Mouse (Mus musculus) lung, postnatal 25 days (tissue): ENCODE data around the gene Krtap13.
"Not testable (repeated sequence)": the region's sequence is repeated elsewhere in the genome, so short reads cannot be mapped to it uniquely, and the experiment has no call there.

Experiments
- DNase-seq: peaks from one replicate; pipeline ENCODE4 v3.0.0; 2022; ENCODE audit warnings: low spot score

The Krtap13 gene

DNA sequence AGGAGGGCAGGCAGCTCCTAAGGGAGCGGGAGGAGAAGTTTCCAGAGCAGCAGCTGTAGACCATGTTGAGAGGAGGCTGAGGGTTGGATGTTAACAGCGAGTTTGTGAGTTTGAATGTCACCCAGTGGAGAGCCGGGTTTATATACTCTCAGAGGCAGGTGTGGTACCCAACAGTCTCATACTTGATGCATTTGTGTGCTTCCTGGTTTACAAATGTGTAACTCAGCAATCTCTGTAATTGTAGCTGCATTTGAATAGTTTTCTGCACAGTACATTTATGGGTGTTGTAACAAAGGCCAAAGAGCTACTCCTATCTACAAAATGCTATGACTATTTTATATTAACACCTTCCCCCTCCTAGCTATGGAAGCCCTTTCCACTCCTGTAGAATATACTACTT is at the start of gene Krtap13:
Krtap13 (minus strand) TSS at position 101 of the 400 bp plus-strand sequence.
- not testable (repeated sequence) for DNase-seq

DNA sequence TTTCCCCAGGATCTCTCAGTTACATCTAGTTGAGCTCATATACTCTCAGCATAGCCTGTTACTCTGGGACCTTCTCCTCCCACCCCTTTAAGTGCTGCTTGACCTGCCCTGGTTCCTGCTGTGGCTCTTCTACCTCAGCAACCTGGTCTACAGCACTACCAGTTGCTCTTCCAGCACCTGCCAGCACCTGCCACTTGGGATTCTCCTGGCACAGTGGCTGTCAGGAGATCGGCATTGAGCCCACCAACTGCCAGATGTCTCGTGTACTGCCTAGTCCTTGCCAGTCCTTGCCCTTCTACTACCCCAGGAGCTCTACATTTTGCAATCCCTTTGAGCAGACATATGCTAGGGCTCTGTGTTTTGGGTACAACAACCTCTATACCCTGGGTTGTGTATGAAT is 35.4 kb upstream of the Krtap13 start:
- no peak for DNase-seq

- no peak for DNase-seq
Measured at GRCm38 (mm10) chr16:88777596-88777995, 26.2 kb upstream of the Krtap13 start, which contains the start of gene Gm5965. Gene Gm5965, plus strand, starts transcription at chr16:88777896.

GRCm38 (mm10) chr16:88774106-88774505 is 22.7 kb upstream of the Krtap13 start, which contains the start of gene 2310057N15Rik:
Gene 2310057N15Rik, minus strand, starts transcription at chr16:88774206.
- no peak for DNase-seq

- DNase-seq = not testable (repeated sequence)
Measured at GRCm38 (mm10) chr16:88758547-88758946, 7.1 kb upstream of the Krtap13 start, which contains the start of gene 2310034C09Rik. Gene 2310034C09Rik, plus strand, starts transcription at chr16:88758847.

DNA sequence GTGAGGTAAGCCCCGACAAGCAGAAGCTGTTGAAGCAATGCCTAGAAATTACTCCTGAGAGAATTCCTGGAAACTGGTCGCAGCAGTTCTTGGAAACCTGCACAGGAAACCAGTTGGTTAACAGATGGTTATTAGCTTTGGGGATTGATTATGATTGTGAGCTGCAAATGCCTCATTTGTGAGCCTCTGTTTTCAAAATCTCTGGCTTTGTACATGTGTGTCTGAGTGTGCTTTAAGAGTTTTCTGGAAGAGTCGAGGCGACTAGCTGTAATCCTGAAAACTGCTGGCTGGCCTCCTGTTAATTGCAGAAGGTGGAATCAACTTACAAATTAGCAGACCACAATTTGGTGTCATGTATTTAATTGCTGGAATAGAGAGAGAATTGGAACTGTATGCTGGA is 3.5 kb downstream of the Krtap13 start:
- DNase-seq = no peak

GRCm38 (mm10) chr16:88744750-88745340 is 6.6 kb downstream of the Krtap13 start:
- DNase-seq = peak; percentile 50

DNA sequence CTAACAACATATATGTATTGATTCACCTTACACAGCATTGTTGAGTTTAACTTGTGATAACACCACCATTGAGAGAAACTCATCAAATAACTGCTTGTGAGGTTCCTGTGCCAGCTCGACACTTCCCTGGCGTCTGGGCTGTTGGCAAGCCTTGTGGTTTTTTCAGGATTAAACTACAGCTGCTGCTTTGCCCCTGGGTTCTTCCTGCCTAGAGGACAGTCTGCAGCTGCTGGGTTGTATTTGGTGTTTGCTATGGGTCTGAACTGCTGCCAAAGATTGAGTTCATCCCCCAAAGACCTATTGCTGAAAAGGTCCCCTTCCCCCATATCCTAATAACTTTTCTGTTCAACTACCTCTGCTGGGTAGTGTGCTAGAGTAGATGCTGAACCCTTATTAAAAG is 16.0 kb downstream of the Krtap13 start:
- no peak for DNase-seq

- no peak for DNase-seq
Measured at GRCm38 (mm10) chr16:88728812-88729275, 22.6 kb downstream of the Krtap13 start, which contains the start of gene Krtap13-1. Gene Krtap13-1, plus strand, starts transcription at chr16:88728862.

GRCm38 (mm10) chr16:88720031-88720430 is 31.4 kb downstream of the Krtap13 start:
- no peak for DNase-seq

GRCm38 (mm10) chr16:88716549-88716948 is 34.9 kb downstream of the Krtap13 start:
- no peak for DNase-seq

DNA sequence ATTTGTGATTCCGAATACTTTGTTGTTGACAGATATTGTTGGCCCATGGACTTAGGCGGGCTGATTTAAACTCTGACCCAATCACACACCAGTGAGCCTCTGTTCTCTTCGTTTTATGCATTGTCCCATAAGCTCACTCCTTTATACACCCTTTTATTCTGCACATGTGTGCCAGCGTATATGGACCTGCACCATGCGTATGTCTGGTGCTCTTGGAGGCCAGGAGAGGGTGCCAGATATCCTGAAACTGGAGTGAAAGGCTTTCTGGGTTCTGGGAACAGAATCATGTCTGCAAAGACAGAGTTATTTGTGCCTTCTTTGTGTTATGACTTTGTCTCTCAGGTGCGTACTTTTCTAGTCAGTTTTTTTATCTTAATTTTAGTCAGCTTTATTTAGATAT is 40.2 kb downstream of the Krtap13 start:
- DNase-seq = no peak

DNA sequence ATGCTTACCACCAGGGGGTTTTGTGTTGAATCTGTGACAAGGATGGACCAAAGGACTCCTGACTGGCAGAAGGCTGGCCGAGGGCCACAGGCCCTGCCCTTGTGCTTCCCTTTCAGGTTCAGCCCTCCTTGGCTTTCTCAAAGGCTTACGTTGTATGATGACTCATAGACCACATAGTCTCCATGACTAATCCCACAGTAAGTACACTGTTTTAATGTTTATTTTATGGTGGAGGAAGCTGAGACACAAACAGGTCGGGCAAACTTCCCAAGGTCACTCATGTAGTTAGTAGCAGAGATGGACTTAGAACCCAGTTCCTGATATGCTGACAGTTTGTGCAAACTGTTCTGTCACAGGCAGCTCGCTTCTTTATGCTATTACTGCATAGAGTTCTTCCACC is 40.7 kb downstream of the Krtap13 start:
- no peak for DNase-seq

DNA sequence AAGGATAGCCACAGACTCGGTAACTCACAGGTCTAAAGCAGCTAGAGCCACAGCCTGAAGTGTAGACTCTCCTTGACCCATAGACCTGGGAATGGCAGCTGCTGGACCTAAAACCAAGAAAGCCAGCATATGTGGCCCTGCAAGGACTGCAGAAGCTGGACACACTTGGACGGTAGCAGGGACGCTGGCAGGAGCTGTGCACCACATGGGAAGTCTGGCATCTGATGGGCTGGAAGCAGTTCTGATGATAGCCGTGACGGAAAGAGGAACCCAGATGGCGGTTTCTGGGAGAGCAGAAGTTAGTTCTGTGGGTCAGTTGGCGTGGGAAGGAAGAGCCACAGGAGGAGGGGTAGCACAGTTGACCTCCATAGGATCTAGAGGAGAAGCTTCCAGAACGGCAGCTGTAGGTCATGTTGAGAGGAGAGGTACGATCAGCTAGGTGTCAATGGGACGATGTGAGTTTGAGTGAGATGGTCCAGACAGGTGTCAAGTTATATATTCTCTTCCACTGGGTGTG is 43.9 kb downstream of the Krtap13 start, which contains the start of gene 2310061N02Rik:
2310061N02Rik (minus strand) TSS at position 467 of the 517 bp plus-strand sequence.
- DNase-seq = no peak

GRCm38 (mm10) chr16:88701072-88701864 is 50.2 kb downstream of the Krtap13 start:
- no peak for DNase-seq
